Mouse (Mus musculus): ENCODE measurements around the gene Mblac2. TPM values are rescaled to one million over a fixed set of nuclear protein-coding genes. Genes with fewer than 3 reads are reported as not detected.

Gene Mblac2
- polyA plus RNA-seq (2014; fragmentation: Illumina TruSeq; extraction: RNeasy Lipid Tissue Mini Kit (QIAGEN cat#74804); ENCODE audit: low replicate concordance), result 8.2 TPM

GRCm38 (mm10) chr13:81710775-81711545 lies at the start of gene Mblac2, which contains the start of gene Polr3g:
TSS of gene Mblac2 (plus strand) at chr13:81711341.
TSS of gene Polr3g (minus strand) at chr13:81711013.

GRCm38 (mm10) chr13:81782971-81783404 lies 71.8 kb downstream of the Mblac2 start, which contains the start of gene Cetn3:
TSS of gene Cetn3 (plus strand) at chr13:81783077.

Other genes with a start within 250 kb of the Mblac2 start
- gene Adgrv1, start 78.2 kb upstream of the Mblac2 start, polyA plus RNA-seq (2014; fragmentation: Illumina TruSeq; extraction: RNeasy Lipid Tissue Mini Kit (QIAGEN cat#74804); ENCODE audit: low replicate concordance), result 1.3 TPM
- gene Lysmd3, start 53.7 kb upstream of the Mblac2 start, polyA plus RNA-seq (2014; fragmentation: Illumina TruSeq; extraction: RNeasy Lipid Tissue Mini Kit (QIAGEN cat#74804); ENCODE audit: low replicate concordance), result 260 TPM
- 15.7 TPM for gene Polr3g, start 328 bp upstream of the Mblac2 start, polyA plus RNA-seq (2014; fragmentation: Illumina TruSeq; extraction: RNeasy Lipid Tissue Mini Kit (QIAGEN cat#74804); ENCODE audit: low replicate concordance)
- 183 TPM for gene Cetn3, start 71.7 kb downstream of the Mblac2 start, polyA plus RNA-seq (2014; fragmentation: Illumina TruSeq; extraction: RNeasy Lipid Tissue Mini Kit (QIAGEN cat#74804); ENCODE audit: low replicate concordance)